Mouse (Mus musculus): ENCODE results near the gene Aff3. TPM values are rescaled to one million over a fixed set of nuclear protein-coding genes. Genes with fewer than 3 reads are reported as not detected.
A peak's percentile ranks its signal among the peaks of the same experiment; 100 is the strongest.

Aff3 gene
- total RNA-seq, 4 experiments from 2014 or later = 1.4 to 2.4 (median 1.7) TPM

- DNase-seq (ENCODE audit: low spot score) = no peak
These were observed 340.5 kb downstream of the Aff3 start for GRCm38 (mm10) chr1:38324206-38324605.

- peak; percentile 33 for DNase-seq (ENCODE audit: low spot score)
These were observed 342.9 kb downstream of the Aff3 start for GRCm38 (mm10) chr1:38321861-38322260.

- DNase-seq (ENCODE audit: low spot score) = no peak
These were observed 343.8 kb downstream of the Aff3 start for GRCm38 (mm10) chr1:38320971-38321305.

- DNase-seq (ENCODE audit: low spot score) = no peak
These were observed 344.4 kb downstream of the Aff3 start for GRCm38 (mm10) chr1:38320126-38320970.

- DNase-seq (ENCODE audit: low spot score) = no peak
These were observed 346.1 kb downstream of the Aff3 start for GRCm38 (mm10) chr1:38318614-38319013.

GRCm38 (mm10) chr1:38315992-38316391, 348.8 kb downstream of the Aff3 start:
- no peak for DNase-seq (ENCODE audit: low spot score)

GRCm38 (mm10) chr1:38310496-38310895, 354.3 kb downstream of the Aff3 start:
- DNase-seq (ENCODE audit: low spot score) = no peak

GRCm38 (mm10) chr1:38310076-38310475, 354.7 kb downstream of the Aff3 start:
- no peak for DNase-seq (ENCODE audit: low spot score)

GRCm38 (mm10) chr1:38309341-38309740, 355.4 kb downstream of the Aff3 start:
- DNase-seq (ENCODE audit: low spot score) = no peak

GRCm38 (mm10) chr1:38308705-38308996, 356.1 kb downstream of the Aff3 start:
- DNase-seq (ENCODE audit: low spot score) = no peak

GRCm38 (mm10) chr1:38307821-38308704, 356.7 kb downstream of the Aff3 start:
- DNase-seq (ENCODE audit: low spot score) = peak; percentile 55

- DNase-seq (ENCODE audit: low spot score) = no peak
These were observed 357.5 kb downstream of the Aff3 start for GRCm38 (mm10) chr1:38307234-38307633.

GRCm38 (mm10) chr1:38306146-38306545, 358.6 kb downstream of the Aff3 start:
- DNase-seq (ENCODE audit: low spot score) = no peak

- no peak for DNase-seq (ENCODE audit: low spot score)
These were observed 360.4 kb downstream of the Aff3 start for GRCm38 (mm10) chr1:38304376-38304775.

- DNase-seq (ENCODE audit: low spot score) = no peak
These were observed 366.5 kb downstream of the Aff3 start for GRCm38 (mm10) chr1:38298291-38298690.

GRCm38 (mm10) chr1:38294906-38295305, 369.8 kb downstream of the Aff3 start:
- no peak for DNase-seq (ENCODE audit: low spot score)

- DNase-seq (ENCODE audit: low spot score) = no peak
These were observed 370.4 kb downstream of the Aff3 start for GRCm38 (mm10) chr1:38294336-38294695.

- no peak for DNase-seq (ENCODE audit: low spot score)
These were observed 371.0 kb downstream of the Aff3 start for GRCm38 (mm10) chr1:38293671-38294335.

GRCm38 (mm10) chr1:38292851-38293250, 371.9 kb downstream of the Aff3 start:
- DNase-seq (ENCODE audit: low spot score) = no peak

- DNase-seq (ENCODE audit: low spot score) = peak; percentile 26
These were observed 372.8 kb downstream of the Aff3 start for GRCm38 (mm10) chr1:38291915-38292314.

- no peak for DNase-seq (ENCODE audit: low spot score)
These were observed 373.3 kb downstream of the Aff3 start for GRCm38 (mm10) chr1:38291497-38291896.

GRCm38 (mm10) chr1:38290881-38291280, 373.9 kb downstream of the Aff3 start:
- DNase-seq (ENCODE audit: low spot score) = no peak

Data from heart, adult 8-10 months (tissue).